Mouse (Mus musculus): ENCODE results near the gene Gjc2. TPM values are rescaled to one million over a fixed set of nuclear protein-coding genes. Genes with fewer than 3 reads are reported as not detected.

Gjc2 gene
- total RNA-seq, 2 experiments from 2014 or later: 0.98 to 1.5 TPM

DNA sequence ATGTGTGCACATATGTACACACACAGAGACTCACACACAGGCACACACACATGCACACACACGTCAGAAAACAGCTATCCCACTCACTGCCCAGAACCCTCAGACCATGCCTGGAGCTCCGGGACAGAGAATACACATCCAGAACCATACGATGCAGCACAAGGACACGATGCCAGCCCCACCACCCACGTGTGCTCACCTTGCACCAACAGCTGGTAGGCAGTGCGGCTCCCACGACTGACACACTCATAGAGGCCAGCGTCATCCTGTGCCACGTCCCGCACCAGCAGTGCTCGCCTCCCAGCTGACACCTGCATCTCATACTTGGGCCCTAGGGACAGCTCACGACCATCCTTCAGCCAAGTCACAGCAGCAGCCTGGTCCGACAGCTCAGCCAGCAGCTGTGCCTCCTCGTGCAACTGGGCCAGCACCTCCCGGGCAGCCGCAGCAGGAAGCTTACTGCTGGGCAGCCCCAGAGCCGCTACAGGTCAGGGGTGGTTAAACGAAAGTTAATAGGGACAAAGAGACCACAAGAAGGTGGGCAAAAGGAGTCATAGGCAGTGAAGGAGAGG, 51.6 kb downstream of the Gjc2 start:
- intact Hi-C loops (cut with DNase I): no loop called here
- DNase-seq (ENCODE audit: low spot score): no peak

DNA sequence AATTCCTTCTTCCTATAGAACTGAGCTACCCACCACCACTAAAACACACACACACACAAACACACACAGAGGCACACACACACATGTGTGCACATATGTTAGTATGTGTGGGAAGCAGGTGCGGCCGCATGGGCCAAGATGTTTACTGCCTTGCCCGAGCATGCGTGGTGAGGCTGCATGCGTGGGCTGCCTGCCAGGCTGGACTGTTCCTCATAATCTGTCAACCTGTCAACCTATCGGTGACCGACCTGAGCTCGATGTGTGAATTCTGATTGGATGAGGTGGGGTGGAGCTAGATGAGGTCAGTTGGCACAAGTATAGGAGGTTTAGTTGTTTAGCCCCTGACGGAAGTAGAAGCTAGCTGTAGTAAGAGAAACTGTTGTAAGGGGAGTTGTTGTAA, 52.2 kb downstream of the Gjc2 start:
- DNase-seq (ENCODE audit: low spot score): no peak
- intact Hi-C loops (cut with DNase I): no loop called here

Other genes with a start within 250 kb of the Gjc2 start
- 100 to 1,000 TPM; 163 to 167 TPM for gene Rnf187, start 244.3 kb downstream of the Gjc2 start, total RNA-seq (2021)
- 1 to 10 TPM; 1.8 to 2.3 TPM for gene Hist3h2ba, start 234.3 kb downstream of the Gjc2 start, total RNA-seq (2021)
- 10 to 100 TPM; 17.1 to 21.3 TPM for gene Hist3h2a, start 228.5 kb downstream of the Gjc2 start, total RNA-seq (2021)
- under 1 TPM; 0.10 to 0.17 TPM for gene Trim17, start 228.5 kb downstream of the Gjc2 start, total RNA-seq (2021)
- 10 to 100 TPM; 14.8 to 15.5 TPM for gene Trim11, start 205.1 kb downstream of the Gjc2 start, total RNA-seq (2021)
- gene Obscn, start 46.8 kb downstream of the Gjc2 start, total RNA-seq (2021): 100 to 1,000 TPM; 626 to 647 TPM
- gene Iba57, start 19.5 kb downstream of the Gjc2 start, total RNA-seq (2021): 10 to 100 TPM; 15.1 to 16.1 TPM
- 10 to 100 TPM; 85.4 to 92.6 TPM for gene Guk1, start 9.0 kb upstream of the Gjc2 start, total RNA-seq (2021)
- 100 to 1,000 TPM; 118 to 122 TPM for gene Mrpl55, start 19.3 kb upstream of the Gjc2 start, total RNA-seq (2021)
- 1 to 10 TPM; 8.3 to 8.7 TPM for gene 2310033P09Rik, start 25.1 kb upstream of the Gjc2 start, total RNA-seq (2021)
- 100 to 1,000 TPM; 252 to 265 TPM for gene Arf1, start 45.1 kb upstream of the Gjc2 start, total RNA-seq (2021)
- not detected for gene Wnt3a, start 107.5 kb upstream of the Gjc2 start, total RNA-seq (2021)
- gene Wnt9a, start 123.7 kb upstream of the Gjc2 start, total RNA-seq (2021): 1 to 10 TPM; 5.6 to 6.6 TPM
- gene Prss38, start 192.4 kb upstream of the Gjc2 start, total RNA-seq (2021): not detected